Mouse (Mus musculus) lung, adult 2 months (tissue): ENCODE results near the gene Astn2.

Source experiments
- CTCF ChIP-seq: fragments of 200-500 bp; IDR thresholded peaks from 2 replicates; pipeline ENCODE4 v1.5.1; 2011; ENCODE audit warnings: mild to moderate bottlenecking, low read length, control low read depth; ENCODE audit not compliant: insufficient read depth
- POLR2A ChIP-seq: fragments of 200-500 bp; IDR thresholded peaks from 2 replicates; pipeline ENCODE4 v1.6.1; 2011; ENCODE audit warnings: low read depth, mild to moderate bottlenecking, control low read depth, low read length, borderline replicate concordance; ENCODE audit errors: extremely low read depth

DNA sequence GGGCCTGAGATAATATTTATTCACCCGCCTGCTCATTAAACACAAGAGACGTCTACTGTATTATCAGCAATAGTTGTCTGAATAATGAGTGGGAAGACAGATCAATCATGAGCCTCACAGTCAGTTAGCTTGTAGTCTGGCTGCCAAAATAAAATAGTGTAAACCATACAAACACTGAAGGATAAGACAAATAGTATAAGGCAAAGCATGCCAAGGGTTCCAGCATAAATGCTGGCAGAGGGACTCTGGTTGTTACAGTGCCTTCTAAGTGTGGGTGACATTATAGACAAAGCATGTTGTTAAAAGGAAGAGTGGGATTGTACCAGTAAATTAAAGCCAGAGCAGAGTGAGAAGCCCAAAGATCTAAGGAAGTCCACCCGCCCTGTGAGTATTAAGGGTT lies 784.3 kb downstream of the Astn2 start:
- TF ChIP-seq CTCF (no peak), POLR2A (no peak)
